Mouse (Mus musculus): ENCODE results near the gene Clrn2.

The Clrn2 gene

DNA sequence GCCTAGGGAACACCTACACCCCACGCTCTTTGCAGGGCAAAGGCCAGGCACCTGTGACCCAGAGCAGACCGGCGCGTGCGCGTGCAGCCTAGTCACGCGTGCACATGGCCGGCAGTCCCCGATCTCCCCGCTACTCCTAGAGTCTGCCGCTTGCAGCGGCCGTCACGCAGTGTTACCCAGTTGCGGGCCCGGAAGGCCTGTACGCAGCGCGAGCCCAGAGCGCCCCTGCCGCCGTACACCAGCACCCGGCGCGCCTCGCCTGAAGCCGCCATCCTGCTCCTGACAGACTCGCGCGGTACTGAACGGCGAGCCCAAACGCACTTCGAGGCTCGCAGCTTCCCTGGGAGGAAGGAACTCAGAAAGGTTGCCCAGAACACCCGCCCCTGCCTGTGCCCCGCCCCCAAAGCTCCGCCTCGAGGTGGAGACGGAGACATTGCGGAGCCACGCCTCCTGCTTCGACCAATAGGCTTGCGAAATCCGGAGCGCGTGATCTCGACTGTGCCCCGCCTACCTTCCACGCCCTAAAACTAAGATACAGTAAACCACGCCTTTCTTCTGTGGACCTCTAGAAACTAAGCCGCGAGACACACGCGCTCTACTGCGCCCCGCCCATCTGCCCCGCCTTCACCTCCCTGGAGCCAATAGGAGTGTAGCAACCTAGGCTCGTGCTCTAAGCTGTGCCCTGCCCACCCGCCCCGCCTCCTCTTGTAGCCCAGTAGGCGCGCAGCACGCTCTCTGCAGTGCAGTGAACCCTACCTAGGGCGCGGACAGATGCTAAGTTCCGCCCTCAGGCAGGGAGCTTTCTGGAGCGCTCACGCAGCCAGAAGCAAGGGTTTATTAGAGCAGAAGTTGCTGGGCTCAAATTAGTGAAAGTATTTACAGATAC is 3.5 kb upstream of the Clrn2 start, which contains the start of gene Qdpr:
Qdpr (minus strand) TSS at position 406 of the 886 bp plus-strand sequence.
- peak; percentile 99 for DNase-seq (ENCODE audit: low spot score)

DNA sequence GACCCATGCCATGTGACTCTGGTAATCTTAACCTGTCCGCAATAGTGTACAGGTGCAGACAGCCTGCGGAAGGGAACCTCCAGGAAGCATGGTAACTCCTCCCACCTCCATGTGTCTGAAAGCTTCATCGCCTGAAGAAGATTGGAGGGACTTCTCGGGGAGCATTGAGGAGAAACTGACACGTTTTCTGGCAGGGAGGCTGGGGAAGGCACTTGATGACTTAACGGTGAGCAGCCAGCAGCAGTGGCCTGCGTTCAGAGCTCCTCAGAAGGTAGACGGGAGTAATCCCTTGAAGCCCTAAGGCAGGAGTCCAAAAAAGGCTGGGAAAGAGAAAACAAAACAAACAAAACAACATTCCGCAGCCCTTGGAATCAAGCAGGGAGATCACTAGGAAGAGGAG is 905 bp downstream of the Clrn2 start:
- DNase-seq (ENCODE audit: low spot score) = no peak

DNA sequence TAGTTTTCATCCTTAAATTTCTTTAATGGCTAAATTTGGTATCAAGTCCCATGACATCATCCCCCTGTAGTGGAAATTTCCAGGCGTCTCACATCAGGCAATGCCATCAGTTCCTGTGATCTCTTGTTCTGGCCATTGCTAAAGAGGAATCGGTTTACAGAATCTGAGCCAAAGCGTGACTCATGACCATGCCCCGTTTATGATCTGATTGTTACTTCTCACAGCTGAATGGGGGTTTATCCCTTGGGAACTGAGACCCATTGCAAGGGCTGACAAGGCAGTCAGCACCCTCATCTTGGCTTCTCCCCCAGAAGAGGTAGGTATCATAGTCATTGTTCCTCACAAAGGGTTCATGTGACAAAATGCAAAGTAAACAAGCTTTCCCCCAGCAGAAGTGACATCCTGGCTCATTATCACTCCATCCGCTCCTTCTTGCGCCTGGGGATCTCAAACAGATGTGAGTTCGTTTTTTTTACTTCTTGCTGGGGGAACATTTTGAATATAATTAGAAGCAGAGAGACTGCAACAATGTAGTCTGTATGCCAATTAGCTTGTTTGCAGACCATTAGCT is 19.4 kb downstream of the Clrn2 start:
- no peak for DNase-seq (ENCODE audit: low spot score)

DNA sequence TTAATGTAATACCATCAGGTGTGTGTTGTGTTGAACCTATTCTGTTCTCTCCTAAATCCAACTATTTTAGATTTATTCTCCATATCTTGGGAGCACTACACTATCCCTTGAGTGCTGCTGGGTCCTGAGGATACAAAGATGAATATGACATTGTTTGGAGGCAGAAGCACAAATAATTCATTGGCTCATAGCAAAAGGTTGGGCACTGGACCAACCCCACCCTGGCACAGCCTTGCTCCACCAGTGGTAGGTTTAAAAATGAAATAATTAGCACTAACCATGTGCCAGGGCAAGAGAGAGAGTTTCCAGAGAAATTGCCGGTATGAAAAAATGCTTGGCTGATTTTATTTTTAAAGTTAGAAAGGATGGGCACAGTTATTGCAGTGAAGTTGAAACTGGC is 20.0 kb downstream of the Clrn2 start:
- no peak for DNase-seq (ENCODE audit: low spot score)

DNA sequence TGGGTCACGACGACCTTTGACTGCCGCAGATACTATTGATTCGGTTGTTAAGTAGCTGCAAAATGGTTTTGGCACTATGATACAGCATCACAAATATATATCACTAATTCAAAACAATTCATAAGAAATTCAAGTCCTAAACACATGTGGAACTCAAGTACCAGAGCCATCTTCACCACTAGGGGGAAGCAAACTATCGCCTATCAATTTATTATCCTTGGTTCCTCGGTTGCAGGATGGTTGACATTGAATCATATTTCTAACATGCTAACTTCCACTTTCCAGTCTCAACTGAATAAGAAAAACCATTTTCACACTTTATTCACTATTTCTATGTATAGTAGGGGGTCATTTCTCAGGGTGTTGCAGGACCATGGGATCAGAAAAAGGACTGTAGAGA is 20.7 kb downstream of the Clrn2 start:
- peak; percentile 93 for DNase-seq (ENCODE audit: low spot score)

DNA sequence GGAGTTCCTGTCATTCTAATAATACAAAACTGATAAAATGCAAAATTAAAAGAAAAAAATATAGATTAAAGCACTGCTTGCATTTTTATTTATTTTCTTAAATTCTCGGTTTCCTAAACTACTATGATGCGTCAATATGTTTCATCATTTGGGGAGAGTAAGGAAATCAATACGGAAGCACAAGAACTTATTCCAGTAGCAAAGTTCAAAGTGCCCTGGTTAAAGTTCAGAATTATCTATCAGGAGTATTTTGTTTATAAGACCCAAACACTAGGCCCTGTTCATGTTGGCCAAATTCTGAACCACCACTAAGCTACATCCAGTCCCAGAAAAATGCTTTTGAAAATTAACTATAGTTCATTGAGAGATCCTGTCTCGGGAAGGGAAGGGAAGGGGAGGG is 21.2 kb downstream of the Clrn2 start:
- no peak for DNase-seq (ENCODE audit: low spot score)

DNA sequence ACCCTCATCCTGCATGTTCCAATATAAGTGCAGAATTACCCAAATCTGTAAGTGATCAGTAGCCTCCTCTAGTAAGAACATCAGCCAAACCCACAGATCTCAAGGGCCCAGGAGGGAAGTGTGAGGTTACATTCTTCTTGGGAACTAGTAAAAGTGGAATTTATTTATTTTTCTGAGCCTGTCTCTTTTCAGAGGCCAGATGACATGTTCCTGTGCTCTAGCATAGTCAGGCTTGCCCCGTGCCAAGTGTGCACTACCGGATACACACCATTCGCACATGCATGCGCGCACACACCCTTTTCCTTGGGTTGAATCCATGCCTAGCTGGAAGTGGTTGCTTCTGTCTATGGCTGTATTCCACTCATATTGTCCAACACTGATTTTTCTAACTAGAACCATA is 22.2 kb downstream of the Clrn2 start:
- no peak for DNase-seq (ENCODE audit: low spot score)

DNA sequence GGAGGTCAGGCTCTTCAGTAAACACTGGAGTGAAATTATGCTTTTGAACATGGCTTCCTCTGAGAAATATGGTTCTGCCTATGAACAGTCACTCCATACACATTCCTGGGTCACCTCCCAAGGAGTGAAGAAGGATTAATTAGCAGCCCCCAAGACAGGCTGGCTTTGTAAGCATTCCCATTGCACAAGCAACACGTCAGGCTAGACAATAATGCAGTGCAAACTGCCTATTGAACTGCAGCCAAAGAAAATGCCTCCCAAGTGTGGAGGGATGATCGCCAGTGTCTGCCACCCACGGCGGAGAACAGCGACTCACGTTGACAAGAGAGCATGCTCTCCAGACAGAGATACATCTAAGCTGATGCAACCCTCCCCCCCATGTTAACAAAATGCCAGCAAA is 22.7 kb downstream of the Clrn2 start:
- no peak for DNase-seq (ENCODE audit: low spot score)

DNA sequence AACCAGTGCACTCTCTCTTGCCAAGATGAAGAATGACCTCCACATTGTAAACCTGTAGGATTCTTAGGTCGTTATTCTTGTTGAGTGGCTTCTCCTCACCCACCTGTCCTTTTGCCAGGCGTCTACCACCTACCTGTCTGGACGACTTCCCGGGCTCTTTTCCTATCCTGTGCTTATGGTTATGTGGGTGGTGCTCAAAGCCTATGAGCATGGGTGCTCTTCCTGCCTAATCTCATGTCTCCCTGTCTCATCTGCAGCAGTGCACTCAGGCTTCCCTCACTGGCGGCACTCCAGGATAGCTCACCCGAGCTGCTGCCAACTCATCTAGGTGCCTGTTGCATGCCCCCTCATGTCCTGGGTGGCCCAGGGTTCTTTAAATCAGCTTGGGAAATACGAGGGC is 24.1 kb downstream of the Clrn2 start:
- no peak for DNase-seq (ENCODE audit: low spot score)

DNA sequence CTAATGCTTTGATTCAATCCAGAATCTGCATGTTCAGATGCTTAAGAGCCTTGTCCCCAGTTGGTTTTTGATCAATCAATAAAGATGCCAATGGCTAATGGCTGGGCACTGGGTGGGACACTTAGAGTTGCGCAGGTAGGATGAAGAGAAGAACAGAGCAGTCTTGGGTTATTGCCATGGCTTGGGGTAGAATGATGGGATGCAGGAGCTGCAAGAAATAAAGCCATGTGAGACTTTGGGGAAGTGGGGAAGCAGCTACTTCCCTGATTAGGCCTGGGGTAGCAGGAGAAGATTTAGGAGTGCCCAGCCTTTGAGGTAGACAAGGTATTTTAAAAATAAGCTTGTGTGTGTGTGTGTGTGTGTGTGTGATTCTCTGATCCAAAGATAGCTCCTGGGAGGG is 26.5 kb downstream of the Clrn2 start:
- no peak for DNase-seq (ENCODE audit: low spot score)

DNA sequence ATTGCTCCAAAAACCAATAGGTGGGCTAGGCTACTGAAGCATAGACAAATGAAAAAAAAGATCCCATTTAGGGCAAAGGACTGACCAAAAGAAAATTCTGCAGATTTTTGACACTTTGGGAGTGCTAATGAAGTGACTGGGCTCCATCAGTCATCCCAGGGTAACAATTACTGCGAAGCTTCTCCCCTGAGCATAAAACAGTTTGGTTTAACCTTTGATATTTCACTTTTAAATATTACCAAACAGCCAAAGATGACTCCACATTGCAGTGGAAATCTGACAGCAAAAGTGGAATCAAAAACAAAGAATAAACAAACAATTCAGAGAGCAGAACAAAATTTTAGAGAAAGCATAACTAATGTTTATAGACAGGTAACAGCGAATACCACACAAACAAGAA is 27.6 kb downstream of the Clrn2 start:
- no peak for DNase-seq (ENCODE audit: low spot score)

DNA sequence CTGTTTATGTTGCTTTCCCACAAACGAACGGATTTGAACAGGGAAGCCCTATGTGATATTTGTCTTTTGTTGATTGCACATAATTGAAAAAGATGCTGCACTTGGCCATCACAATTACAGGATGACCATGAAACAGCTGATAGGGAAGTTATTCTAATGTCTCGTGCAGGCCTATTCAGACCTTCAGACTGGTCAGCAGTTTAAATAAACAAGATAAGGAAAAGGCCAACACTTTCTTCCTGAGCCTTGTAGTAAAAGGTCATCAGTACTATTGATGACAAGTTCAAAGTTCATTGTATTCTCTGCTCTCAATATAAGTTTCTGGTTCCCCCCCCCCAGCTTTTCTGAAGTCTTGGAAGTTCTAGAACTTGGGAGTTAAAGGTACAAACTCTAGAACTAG is 29.1 kb downstream of the Clrn2 start:
- no peak for DNase-seq (ENCODE audit: low spot score)

DNA sequence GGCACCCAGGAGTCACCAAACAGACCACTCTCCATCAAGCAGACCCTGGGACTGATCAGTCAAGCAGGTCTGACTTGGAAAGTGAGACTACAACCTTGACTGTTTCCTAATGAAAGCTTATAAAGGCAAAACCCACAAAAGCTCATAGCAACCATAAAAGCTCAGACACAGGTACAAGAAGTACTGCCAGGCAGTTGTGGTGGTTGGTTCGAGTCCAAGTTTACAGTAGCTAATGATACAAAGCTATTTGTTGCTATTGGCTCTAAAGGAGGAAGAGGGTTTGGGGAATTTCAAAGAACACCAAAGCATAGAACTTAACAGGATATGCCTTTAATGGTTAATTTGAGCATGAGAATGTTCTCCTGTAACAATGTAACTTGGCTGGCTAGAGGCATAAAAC is 30.1 kb downstream of the Clrn2 start:
- no peak for DNase-seq (ENCODE audit: low spot score)

DNA sequence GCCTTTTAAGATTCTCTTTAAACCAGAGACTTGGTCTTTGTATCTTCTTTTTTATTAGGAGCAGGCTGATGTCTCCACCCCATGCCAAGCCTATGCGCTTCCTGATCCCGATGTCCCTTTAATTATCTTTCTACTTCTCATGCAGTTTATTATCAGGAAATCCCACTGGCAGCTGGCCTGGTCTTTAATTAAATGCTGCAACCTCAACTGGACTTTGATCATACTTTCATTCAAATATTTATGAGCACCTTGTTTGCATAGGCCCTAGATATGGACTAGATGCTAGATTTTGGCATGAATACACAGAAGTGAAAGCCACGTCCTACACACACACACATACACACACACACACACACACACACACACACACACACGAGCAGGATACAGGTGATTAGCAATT is 38.2 kb downstream of the Clrn2 start:
- DNase-seq (ENCODE audit: low spot score) = no peak

DNA sequence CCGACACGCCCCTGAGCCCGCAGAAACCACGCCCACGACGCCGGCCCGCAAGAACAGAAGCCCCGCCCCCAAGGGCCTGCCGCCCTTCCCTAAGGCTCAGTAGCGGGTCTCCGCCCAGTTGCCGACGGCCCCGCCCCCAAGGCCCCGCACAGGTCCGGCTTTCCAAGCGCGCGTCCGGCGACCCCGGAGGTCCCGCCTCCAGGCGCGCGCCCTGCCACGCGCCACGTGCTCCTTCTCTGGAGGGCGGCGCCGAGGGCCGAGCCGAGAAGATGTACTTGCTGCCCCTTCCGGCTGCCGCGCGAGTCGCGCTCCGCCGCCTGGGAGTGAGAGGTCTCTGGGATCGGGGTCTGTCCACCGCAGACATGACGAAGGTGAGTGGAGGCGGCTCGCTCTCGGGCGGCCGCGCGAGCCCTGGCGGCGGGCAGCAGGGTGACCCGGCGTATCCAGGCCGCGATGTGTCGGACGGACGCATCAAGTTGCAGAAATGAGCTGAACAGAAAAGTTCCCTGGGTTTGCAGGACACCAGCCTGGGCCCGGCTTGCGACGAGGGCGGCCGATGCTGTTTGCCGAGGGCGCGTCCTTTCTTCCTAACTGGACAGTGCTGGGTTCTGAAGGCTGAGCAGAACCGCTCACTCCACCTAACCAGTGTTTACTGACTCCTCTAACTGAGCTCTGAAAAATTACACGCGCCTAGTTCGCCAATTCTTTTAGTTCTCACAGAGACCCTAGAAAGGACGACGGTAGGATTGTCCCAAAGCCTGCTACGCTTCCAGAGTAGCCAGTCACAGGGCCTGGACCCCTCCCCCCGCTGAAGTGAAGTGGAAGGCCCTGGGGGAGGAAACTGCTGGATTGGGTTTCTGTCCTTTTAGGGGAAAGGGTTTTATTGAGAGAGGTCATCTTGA is 39.9 kb downstream of the Clrn2 start, which contains the start of gene Lap3:
Lap3 (plus strand) TSS at position 184 of the 902 bp plus-strand sequence.
- peak; percentile 98 for DNase-seq (ENCODE audit: low spot score)

DNA sequence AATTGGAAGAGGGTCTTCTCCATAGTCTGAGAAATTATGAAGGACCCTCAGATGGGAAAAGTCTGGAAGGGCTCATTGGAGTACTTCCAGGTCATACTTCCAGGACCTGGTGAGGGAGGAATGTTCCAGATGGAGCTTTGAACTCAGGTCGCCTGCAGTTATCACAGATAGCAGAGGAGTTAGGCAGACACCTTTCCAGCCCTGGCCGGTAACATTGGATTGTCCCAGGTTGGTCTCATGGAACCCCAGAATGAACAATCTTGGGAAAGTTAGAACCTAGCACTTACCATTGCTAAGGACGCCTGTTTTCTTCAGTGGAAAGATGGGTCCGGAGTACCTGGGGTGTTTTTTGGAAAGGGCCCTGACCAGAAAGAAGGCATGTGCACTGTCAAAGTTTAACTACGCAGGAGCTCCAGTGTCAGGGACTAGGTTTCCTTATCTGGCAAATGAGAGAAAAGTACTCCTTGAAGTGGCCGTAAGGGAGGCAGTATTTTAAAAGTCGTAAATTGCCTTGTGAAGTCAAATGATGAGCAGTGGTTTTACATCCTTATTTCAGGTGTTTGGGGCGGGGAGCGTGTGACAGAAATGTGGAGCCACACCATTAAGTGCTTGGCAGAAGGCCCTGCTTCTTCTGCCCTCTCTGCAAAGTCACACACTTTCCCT is 40.7 kb downstream of the Clrn2 start:
- no peak for DNase-seq (ENCODE audit: low spot score)

DNA sequence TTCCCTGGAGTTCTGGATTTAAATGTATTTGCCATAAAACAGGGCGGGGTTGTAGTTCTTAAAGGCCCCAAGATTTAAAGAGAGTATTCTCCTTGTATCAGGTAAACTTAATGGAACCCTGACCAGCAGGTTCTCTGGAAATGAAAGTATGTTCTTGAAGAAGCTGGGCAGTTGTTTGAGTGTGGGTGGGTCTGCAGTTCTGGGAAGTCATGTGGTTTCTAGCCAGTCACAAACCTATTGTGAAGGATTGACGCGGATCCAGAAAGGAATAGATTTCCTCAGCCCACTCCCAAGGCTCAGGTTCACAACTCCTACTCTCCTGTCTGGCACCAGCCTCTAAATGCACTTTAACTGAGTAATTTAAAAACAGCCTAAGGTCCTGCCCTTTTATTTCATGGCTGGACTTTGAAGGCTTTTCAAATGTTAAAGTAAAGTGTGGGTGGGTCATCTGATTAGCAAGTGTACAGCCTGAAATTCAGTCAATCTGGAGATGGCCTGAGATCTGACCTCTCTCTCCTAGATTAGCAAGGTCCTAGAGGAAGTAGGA is 42.0 kb downstream of the Clrn2 start:
- no peak for DNase-seq (ENCODE audit: low spot score)

DNA sequence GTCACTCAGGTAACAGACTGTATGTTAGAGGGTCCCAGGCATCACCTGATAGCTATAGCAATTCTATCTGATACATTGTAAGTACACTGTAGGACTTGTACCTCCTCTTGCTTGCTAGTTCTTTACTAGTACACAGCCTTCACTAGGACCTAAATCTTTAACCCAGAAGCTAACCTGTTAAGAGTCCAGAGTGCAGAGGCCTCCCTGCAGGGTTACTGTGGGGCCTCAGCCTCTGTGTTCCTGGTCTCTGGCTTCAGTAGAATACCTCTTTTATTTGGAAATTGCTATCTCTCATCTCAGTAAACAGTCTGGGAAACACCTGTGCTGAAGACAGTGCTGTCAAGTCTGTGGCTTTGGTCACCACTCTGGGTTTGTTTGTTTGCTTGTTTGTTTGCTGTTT is 42.5 kb downstream of the Clrn2 start:
- DNase-seq (ENCODE audit: low spot score) = no peak

DNA sequence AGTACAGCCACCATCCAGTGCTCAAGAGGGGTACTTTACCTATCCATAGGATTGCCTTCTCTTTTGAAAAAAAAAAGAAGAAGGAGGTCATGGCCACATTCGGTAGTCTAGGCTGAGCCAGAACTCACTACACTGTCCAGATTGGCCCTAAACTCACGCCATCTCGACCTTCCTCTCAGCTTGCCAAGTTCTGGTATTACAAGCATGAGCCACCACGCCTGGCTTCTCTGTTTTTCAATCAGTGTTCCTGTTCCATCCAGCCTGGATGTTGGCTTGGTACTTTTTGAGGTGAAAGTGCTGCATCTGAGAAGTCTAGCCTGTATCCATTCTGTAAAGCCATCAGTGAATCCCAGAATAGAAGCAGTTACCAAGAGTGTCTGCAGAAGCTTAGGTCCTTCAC is 42.9 kb downstream of the Clrn2 start:
- no peak for DNase-seq (ENCODE audit: low spot score)

DNA sequence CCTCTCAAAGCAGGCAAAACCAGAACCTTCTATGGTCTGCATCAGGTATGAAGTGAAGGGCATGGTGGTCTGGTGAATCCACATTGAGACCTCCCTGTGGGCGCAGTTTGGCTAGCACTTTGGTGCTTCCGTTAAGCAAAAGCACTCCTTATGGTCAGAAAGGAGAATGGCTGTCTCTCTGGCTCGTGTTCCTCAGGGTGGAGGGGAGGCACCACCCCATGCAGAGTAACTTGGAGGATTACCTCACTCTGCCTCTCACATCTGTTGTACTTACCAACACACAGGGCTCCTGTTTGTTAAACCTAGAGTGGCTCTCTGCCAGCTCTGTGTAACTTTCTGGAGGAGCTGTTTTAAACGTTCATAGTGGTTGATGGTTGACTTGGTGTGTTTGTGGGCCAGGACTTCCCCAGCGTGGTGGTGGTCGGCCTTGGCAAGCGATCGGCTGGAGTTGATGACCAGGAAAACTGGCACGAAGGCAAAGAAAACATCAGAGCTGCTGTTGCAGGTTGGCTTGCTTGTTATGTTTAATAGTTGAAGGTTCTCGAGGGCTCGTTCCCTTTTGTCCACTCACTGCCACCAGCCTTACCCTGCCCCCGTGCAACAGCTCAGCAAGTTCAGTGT is 43.5 kb downstream of the Clrn2 start:
- no peak for DNase-seq (ENCODE audit: low spot score)

DNA sequence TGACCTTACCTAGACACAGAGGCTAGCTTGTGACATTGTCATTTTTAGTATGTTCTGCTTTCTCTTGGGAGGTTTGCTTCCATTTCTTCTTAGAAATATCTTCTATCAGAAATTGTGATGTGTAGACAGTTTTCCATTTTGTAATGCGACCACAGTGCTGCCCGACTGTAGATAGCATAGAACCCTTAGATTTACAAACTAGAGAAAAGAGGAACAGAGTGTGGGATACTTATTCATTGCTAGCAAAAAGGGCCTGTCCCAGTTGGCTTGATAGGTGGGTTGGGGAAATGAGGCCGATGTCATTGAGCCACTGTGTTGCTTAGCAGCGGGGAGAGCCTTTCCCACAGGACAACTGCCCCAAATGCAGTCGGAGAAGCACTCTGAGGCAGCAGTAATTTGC is 44.0 kb downstream of the Clrn2 start:
- no peak for DNase-seq (ENCODE audit: low spot score)
